Mouse (Mus musculus) bone marrow macrophage, adult 2 months (primary cell): ENCODE results near the gene Pde1a.

Experiments
- CTCF ChIP-seq: IDR thresholded peaks from 2 replicates; pipeline ENCODE4 v1.5.1; 2012; ENCODE audit warnings: low read depth, mild to moderate bottlenecking, low read length, moderate library complexity
- POLR2A ChIP-seq: IDR thresholded peaks from 2 replicates; pipeline ENCODE4 v1.6.1; 2012; ENCODE audit warnings: mild to moderate bottlenecking, low read depth, low read length, borderline replicate concordance

GRCm38 (mm10) chr2:79981781-79982180 lies 147.5 kb downstream of the Pde1a start:
- TF ChIP-seq CTCF, result no peak
- no peak for TF ChIP-seq POLR2A
